In genomic region chr6:83866423-83866822, GRCm38 (mm10) we compare ENCODE assay signal across 8 mouse cellular contexts. TPM values are rescaled to one million over a fixed set of nuclear protein-coding genes. Genes with fewer than 3 reads are reported as not detected.
DNase-seq lines count a peak whose midpoint lies in the region; ATAC-seq lines count a peak whose summit lies in the region.

No protein-coding gene starts in this region.

- no peaks in the 10 kb centered on the region for H3K36me3 ChIP-seq in heart, embryonic 14.5 days (ENCODE audit: control insufficient read depth, insufficient read depth, low read length)
- no peaks in the 10 kb centered on the region for H3K36me3 ChIP-seq in forebrain, embryonic 16.5 days (ENCODE audit: control insufficient read depth, insufficient read depth)
- no peaks in the 10 kb centered on the region for H3K36me3 ChIP-seq in liver, embryonic 16.5 days (ENCODE audit: control insufficient read depth, insufficient read depth)

- DNase-seq in heart, postnatal 25 days (ENCODE audit: low spot score): no peak
- DNase-seq in MN1 (ENCODE audit: low spot score): peak; percentile 16
- no peak for DNase-seq in cerebellum, adult 9-10 months
- no peak for DNase-seq in right cerebral cortex, postnatal 14 days

- H3K27me3 ChIP-seq in heart, embryonic 14.5 days (ENCODE audit: control insufficient read depth, insufficient read depth, low read length): no peaks in the 10 kb centered on the region
- no peaks in the 10 kb centered on the region for H3K27me3 ChIP-seq in forebrain, embryonic 16.5 days (replicated peaks; ENCODE audit: control insufficient read depth, insufficient read depth, low read length)
- no peaks in the 10 kb centered on the region for H3K27me3 ChIP-seq in liver, embryonic 16.5 days (ENCODE audit: control insufficient read depth, insufficient read depth, low read depth, low read length)

- peak overlapping the region; percentile 79; the same call in 1 of the 2 replicates for H3K9ac ChIP-seq in heart, embryonic 14.5 days (ENCODE audit: low read length)
- H3K9ac ChIP-seq in forebrain, embryonic 16.5 days (replicated peaks; ENCODE audit: low read depth, low read length): no peak overlapping the region
- no peak overlapping the region for H3K9ac ChIP-seq in liver, embryonic 16.5 days (ENCODE audit: low read depth, low read length)

- peak overlapping the region; percentile 95 for H3K4me2 ChIP-seq in heart, embryonic 14.5 days (ENCODE audit: low read length)
- H3K4me2 ChIP-seq in forebrain, embryonic 16.5 days (ENCODE audit: low read length): peak overlapping the region; percentile 100
- peak overlapping the region; percentile 99 for H3K4me2 ChIP-seq in liver, embryonic 16.5 days (ENCODE audit: low read depth, low read length)

- peak overlapping the region in 1 of 2 experiments; percentile 67; a peak in 1 of 4 replicates for H3K4me3 ChIP-seq in heart, embryonic 14.5 days (ENCODE audit: control insufficient read depth in 1 of 2, insufficient read depth in 1 of 2, low read depth in 1 of 2, low read length in 2 of 2)
- H3K4me3 ChIP-seq in forebrain, embryonic 16.5 days (replicated peaks; ENCODE audit: low read length): peak overlapping the region; percentile 87
- H3K4me3 ChIP-seq in liver, embryonic 16.5 days (ENCODE audit: low read depth, low read length): no peak overlapping the region; the same call in 1 of the 2 replicates

- ATAC-seq in heart, embryonic 14.5 days (ENCODE audit: insufficient number of reproducible peaks, insufficient read depth, low FRiP score, low read depth): no peak
- peak; percentile 4; the same call in 1 of the 2 replicates for ATAC-seq in forebrain, embryonic 16.5 days
- ATAC-seq in liver, embryonic 16.5 days (ENCODE audit: low read depth): no peak
- ATAC-seq in inflammation-experienced regulatory T-cells, adult 6 months: no peak

- H3K27ac ChIP-seq in heart, embryonic 14.5 days (replicated peaks in 1 of 2; ENCODE audit: control insufficient read depth in 1 of 2, insufficient read depth in 1 of 2, low read depth in 2 of 2, low read length in 2 of 2): peak overlapping the region in 1 of 2 experiments; percentile 91; a peak in 2 of 4 replicates
- H3K27ac ChIP-seq in forebrain, embryonic 16.5 days (ENCODE audit: low read length): no peak overlapping the region
- H3K27ac ChIP-seq in liver, embryonic 16.5 days (ENCODE audit: low read length): no peak overlapping the region

- no peaks in the 10 kb centered on the region for H3K9me3 ChIP-seq in heart, embryonic 14.5 days (ENCODE audit: control insufficient read depth, low read length)
- no peaks in the 10 kb centered on the region for H3K9me3 ChIP-seq in forebrain, embryonic 16.5 days (ENCODE audit: control insufficient read depth, low read length)
- H3K9me3 ChIP-seq in liver, embryonic 16.5 days (replicated peaks; ENCODE audit: control insufficient read depth, low read length): no peaks in the 10 kb centered on the region

- 33% methylated on average over 4 of the region's 4 CpGs for WGBS in heart, embryonic 14.5 days
- WGBS in forebrain, embryonic 16.5 days: 41% methylated on average over 4 of the region's 4 CpGs
- WGBS in liver, embryonic 16.5 days (ENCODE audit: insufficient replicate concordance): 27% methylated on average over 4 of the region's 4 CpGs

- intact Hi-C loops in heart, postnatal 25 days (cut with DNase I): loop anchor here (5.0 kb wide), 2 partner anchors 34 to 74 kb away; partner anchors contain the start of genes Nagk and Paip2b

- H3K4me1 ChIP-seq in heart, embryonic 14.5 days (ENCODE audit: control insufficient read depth in 2 of 2, insufficient read depth in 2 of 2, low read length in 2 of 2): peaks cover 3 to 6% of the 10 kb centered on the region in 2 experiments; a peak in 3 of 4 replicates
- H3K4me1 ChIP-seq in forebrain, embryonic 16.5 days (replicated peaks; ENCODE audit: control insufficient read depth, insufficient read depth, low read length): peaks cover 9% of the 10 kb centered on the region
- H3K4me1 ChIP-seq in liver, embryonic 16.5 days (ENCODE audit: control insufficient read depth, low read depth, low read length): peaks cover 12% of the 10 kb centered on the region

RNA-seq across cellular contexts. Expression of gene Zfp638, which starts 0.5 kb away (rescaled TPM):
- polyA plus RNA-seq in heart, embryonic 14.5 days (2014; fragmentation: Nextera tagmentation; extraction: Ambion mirVana): 51.1 and 52.3 TPM in 2 replicates
- total RNA-seq in heart, postnatal 25 days (2021): 10 to 100 TPM; 51.2 to 56.2 TPM
- polyA plus RNA-seq in forebrain, embryonic 16.5 days (2015; fragmentation: Nextera tagmentation; extraction: Ambion mirVana): 90.8 and 99.0 TPM in 2 replicates
- polyA plus RNA-seq in liver, embryonic 16.5 days (2015; fragmentation: Nextera tagmentation; extraction: Ambion mirVana): 14.5 and 15.1 TPM in 2 replicates
- polyA plus RNA-seq in inflammation-experienced regulatory T-cells, adult 6 months (2017; shearing (Covaris generic)): 100 to 1,000 TPM in 2 of 3 experiments, 10 to 100 TPM in 1; 90.8 to 175 (median 132) TPM

RNA-seq across cellular contexts. Expression of gene Paip2b, which starts 34.9 kb away (rescaled TPM):
- 11.1 and 14.9 TPM in 2 replicates for polyA plus RNA-seq in heart, embryonic 14.5 days (2014; fragmentation: Nextera tagmentation; extraction: Ambion mirVana)
- total RNA-seq in heart, postnatal 25 days (2021): 10 to 100 TPM; 30.6 to 35.0 TPM
- polyA plus RNA-seq in forebrain, embryonic 16.5 days (2015; fragmentation: Nextera tagmentation; extraction: Ambion mirVana): 33.9 and 50.2 TPM in 2 replicates
- 3.5 and 4.2 TPM in 2 replicates for polyA plus RNA-seq in liver, embryonic 16.5 days (2015; fragmentation: Nextera tagmentation; extraction: Ambion mirVana)
- 10 to 100 TPM; 19.6 to 30.8 (median 21.7) TPM for polyA plus RNA-seq in inflammation-experienced regulatory T-cells, adult 6 months (2017; shearing (Covaris generic))
